Mouse (Mus musculus): Measurements from ENCODE around the gene Gnaz.

Gnaz gene

GRCm38 (mm10) chr10:75062621-75063020 lies 95.6 kb downstream of the Gnaz start:
- DNase-seq (ENCODE audit: low spot score) = no peak

GRCm38 (mm10) chr10:75063301-75063965 lies 96.5 kb downstream of the Gnaz start:
- no peak for DNase-seq (ENCODE audit: low spot score)

GRCm38 (mm10) chr10:75065691-75066090 lies 98.7 kb downstream of the Gnaz start:
- DNase-seq (ENCODE audit: low spot score) = no peak
